Mouse (Mus musculus) adipocyte (in vitro differentiated cells): ENCODE results near the gene 2310009B15Rik.

Experiments
- DNase-seq: peaks from one replicate; pipeline ENCODE4 v3.0.0-alpha.2; 2016; ENCODE audit warnings: low spot score

Gene 2310009B15Rik

DNA sequence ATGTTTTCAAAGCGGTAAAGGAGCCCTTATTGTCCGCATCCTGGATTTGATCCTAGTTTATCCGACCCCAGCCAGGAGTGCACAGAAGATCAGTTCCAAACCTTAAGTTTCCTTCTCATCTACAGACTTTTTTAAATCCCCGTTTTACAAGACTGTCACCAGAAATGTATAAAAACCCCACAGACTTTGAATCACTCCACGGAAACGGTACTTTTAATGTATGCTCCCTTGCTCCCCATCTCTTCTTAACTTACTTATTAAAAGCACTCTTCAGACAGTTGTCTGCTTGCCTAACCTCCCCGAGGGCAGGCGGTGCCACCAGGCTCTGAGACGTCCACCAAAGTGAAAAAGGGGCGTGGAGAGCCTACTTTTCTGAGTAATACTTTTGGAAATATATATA is 13.9 kb downstream of the 2310009B15Rik start:
- DNase-seq, result no peak

GRCm38 (mm10) chr1:138842315-138842714 is 14.3 kb downstream of the 2310009B15Rik start:
- DNase-seq, result no peak

GRCm38 (mm10) chr1:138841306-138842095 is 15.2 kb downstream of the 2310009B15Rik start:
- no peak for DNase-seq

- no peak for DNase-seq
Measured at GRCm38 (mm10) chr1:138840440-138841305, 16.0 kb downstream of the 2310009B15Rik start.

GRCm38 (mm10) chr1:138839809-138840430 is 16.7 kb downstream of the 2310009B15Rik start:
- DNase-seq, result no peak

- DNase-seq, result no peak
Measured at GRCm38 (mm10) chr1:138839291-138839690, 17.4 kb downstream of the 2310009B15Rik start.

DNA sequence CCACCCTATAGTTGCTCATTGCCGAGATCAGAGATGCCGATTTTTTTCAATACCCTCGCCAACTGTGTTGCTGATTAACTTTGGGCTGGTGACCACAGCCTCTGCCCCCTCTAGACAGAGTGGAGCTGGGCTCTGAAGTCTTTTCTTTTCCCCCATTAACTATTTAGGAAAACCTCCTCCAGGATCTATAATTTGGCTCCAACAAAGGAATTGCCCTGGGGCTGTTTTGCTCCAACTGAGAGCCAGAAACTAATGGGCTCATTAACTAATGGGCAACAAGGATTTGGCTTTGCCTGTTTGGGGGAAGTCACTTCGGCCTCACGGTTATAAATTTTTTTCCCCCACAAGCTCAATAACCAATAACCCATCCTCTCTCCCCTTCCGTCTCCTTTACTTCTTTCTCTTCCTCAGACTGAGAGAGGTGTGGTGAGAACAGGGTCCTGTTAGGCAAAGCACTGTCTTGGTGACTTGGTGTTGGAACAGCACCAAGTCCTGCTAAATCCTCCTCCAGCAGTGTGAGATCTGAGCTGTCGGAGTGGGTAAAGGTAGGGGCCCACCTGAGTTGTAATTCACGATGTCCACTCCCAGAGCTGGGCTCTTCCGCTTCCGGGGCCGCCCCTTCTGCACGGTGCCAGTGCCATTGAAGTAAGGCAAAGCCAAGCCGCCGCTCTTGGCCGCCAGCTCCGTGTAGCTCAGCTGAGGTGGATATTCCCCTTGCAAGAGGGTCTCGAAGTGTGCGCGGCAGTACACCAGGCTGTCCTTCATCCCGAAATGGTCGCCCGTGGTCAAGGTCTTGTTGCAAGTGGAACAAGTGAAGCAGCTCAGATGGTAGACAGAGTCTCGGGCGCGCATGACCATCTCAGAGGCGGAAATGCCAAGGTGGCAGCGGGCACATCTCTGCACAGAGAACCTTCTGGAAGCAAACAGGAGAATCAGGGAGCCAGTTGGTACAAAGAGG is 18.6 kb downstream of the 2310009B15Rik start:
- no peak for DNase-seq

GRCm38 (mm10) chr1:138835355-138835900 is 21.2 kb downstream of the 2310009B15Rik start:
- DNase-seq, result peak; percentile 68

- no peak for DNase-seq
Measured at GRCm38 (mm10) chr1:138831309-138831708, 25.3 kb downstream of the 2310009B15Rik start.

DNA sequence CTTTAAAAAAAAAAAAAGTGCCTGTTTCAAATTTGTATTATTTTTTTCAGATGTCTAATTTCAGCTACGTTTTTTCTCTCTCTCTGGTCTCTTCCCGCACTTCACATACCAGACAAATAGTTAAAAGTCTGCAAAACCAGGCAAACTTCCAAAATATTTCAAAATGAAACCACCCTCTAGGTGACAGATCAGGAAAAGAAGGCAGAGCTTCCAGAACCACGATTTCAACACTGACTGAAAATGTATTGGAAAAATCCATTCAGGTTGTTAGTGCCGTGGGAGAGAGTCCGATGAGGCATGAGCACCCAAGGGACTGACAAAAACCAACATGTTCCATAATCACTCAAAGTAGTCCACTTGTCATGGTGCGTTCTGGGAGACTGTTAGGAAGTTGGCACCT is 29.8 kb downstream of the 2310009B15Rik start:
- peak; percentile 79 for DNase-seq

DNA sequence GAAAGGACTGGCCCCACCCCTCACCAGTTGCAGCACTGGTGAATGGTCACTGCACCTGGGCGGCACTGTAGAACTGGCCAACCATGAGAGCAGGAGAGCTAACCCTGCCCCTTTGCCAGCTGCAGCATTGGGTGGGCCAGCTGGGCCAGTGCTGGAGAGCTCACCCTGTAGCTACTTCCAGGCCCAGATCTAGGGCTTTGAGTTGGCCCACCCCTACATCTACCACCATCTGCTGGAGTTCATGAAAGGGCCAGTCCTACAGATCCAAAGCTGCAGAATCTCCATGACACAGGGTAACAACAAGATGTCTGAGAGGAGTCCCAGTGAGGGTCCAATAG is 33.7 kb downstream of the 2310009B15Rik start:
- DNase-seq, result no peak

DNA sequence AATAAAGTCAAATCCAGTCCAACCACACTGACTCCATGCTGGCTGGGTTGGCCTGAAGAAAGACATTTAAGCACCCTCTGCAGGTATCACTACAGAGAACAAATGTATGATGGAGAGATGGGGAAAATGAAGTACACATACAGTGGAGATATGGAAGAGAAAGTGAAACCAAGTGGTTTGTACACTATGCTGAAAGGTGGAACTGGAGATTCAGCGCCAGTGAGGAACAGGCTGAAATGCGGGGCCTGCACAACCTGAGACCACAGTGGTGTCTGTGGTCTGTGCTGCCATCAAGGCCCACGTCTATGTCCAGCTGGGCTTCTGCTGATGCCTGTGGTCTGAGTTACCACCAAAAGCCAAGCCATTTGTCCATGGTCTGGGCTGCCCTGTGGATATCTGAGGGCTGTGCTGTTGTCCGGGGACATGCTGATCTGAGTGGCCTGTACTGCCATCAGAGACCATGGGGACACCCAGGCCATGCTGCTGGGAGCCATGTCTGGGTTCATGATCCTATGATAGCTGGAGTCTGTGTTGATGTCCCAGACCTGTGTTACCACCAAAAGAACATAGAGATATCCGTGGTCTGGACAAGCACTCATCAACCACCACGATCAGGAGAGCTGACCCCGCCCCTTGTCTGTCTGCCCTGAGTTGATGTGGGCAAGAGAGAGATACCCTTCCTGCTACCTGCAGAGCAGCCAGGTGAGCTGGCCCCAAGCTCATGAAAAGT is 34.2 kb downstream of the 2310009B15Rik start:
- no peak for DNase-seq
